Comparison of ENCODE assay signal across 18 mouse cellular contexts in genomic region chr10:82823779-82824177, GRCm38 (mm10). TPM values are rescaled to one million over a fixed set of nuclear protein-coding genes. Genes with fewer than 3 reads are reported as not detected.
"Had no signal": no experiment of that assay in that cellular context is flagged by ENCODE, and none has a peak within 500 bp of the region (broad histone marks: within the 10 kb centered on the region; RNA-seq: fewer than 3 reads in every experiment).

No protein-coding gene starts in this region.

- H3K36me3 ChIP-seq: lung, embryonic 15.5 days; midbrain, embryonic 10.5 days; midbrain, embryonic 12.5 days; neural tube, embryonic 13.5 days; neural tube, embryonic 15.5 days had no signal

- DNase-seq: lung, adult 2 months; midbrain, embryonic 14.5 days; retina, postnatal 1 day; right cerebral cortex, adult 18-20 months; right cerebral cortex, postnatal 25 days; right cerebral cortex, postnatal 4 days; spleen, adult 18-20 months; thymus, adult 18-20 months; thymus, postnatal 14 days; thymus, postnatal 36 days had no signal

- H3K4me3 ChIP-seq: lung, embryonic 15.5 days; midbrain, embryonic 10.5 days; midbrain, embryonic 12.5 days; myocyte; neural tube, embryonic 13.5 days; neural tube, embryonic 15.5 days had no signal

- ATAC-seq: midbrain, embryonic 16.5 days had no signal

- H3K27ac ChIP-seq: lung, embryonic 15.5 days; midbrain, embryonic 10.5 days; midbrain, embryonic 12.5 days; neural tube, embryonic 13.5 days; neural tube, embryonic 15.5 days had no signal

- H3K27me3 ChIP-seq: lung, embryonic 15.5 days; midbrain, embryonic 12.5 days; neural tube, embryonic 13.5 days; neural tube, embryonic 15.5 days had no signal

- H3K9me3 ChIP-seq: lung, embryonic 15.5 days; midbrain, embryonic 10.5 days; midbrain, embryonic 12.5 days; neural tube, embryonic 13.5 days; neural tube, embryonic 15.5 days had no signal

- H3K9ac ChIP-seq: lung, embryonic 15.5 days; midbrain, embryonic 12.5 days; neural tube, embryonic 13.5 days; neural tube, embryonic 15.5 days had no signal

- H3K4me1 ChIP-seq: lung, embryonic 15.5 days; midbrain, embryonic 10.5 days; midbrain, embryonic 12.5 days had no signal

- H3K4me2 ChIP-seq: lung, embryonic 15.5 days; midbrain, embryonic 12.5 days; neural tube, embryonic 13.5 days; neural tube, embryonic 15.5 days had no signal

RNA-seq across cellular contexts. Expression of gene Eid3, which starts 42.6 kb away (rescaled TPM):
- polyA plus RNA-seq: lung, postnatal 0 days had no signal
